Mouse (Mus musculus) kidney, adult 18-20 months (tissue): Measurements from ENCODE around the gene Ccdc116.
"Not testable (repeated sequence)": the region's sequence is repeated elsewhere in the genome, so short reads cannot be mapped to it uniquely, and the experiment has no call there.

Experiments
- DNase-seq: peaks from one replicate; pipeline ENCODE4 v3.0.0; 2021

Ccdc116 gene

DNA sequence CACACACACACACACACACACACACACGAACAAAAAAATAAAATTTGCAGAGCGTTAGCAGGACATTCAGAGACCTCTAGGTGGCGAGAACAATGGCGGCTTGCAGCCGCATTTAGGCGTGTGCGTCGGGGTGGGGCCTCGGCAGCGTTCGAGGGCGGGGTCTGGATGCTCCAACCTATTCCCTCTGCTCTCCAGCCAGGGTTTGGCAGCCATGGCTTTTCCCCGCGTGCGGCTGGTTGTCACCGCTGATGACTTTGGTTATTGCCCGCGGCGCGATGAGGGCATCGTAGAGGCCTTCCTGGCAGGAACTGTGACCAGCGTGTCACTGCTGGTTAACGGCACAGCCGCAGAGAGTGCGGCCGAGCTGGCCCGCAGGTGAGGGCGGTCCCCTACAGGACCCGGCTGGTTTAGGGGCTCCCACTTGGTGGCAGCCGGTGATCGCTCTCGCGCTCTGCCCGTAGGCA lies at the start of gene Ccdc116:
Ccdc116 (minus strand) TSS at position 458 of the 464 bp plus-strand sequence.
- peak; percentile 74 for DNase-seq

GRCm38 (mm10) chr16:17193823-17194222 lies 46.8 kb upstream of the Ccdc116 start:
- no peak for DNase-seq

- DNase-seq: no peak
Observed at GRCm38 (mm10) chr16:17185475-17185874, 38.4 kb upstream of the Ccdc116 start.

- DNase-seq: no peak
Observed at GRCm38 (mm10) chr16:17183003-17183402, 36.0 kb upstream of the Ccdc116 start.

DNA sequence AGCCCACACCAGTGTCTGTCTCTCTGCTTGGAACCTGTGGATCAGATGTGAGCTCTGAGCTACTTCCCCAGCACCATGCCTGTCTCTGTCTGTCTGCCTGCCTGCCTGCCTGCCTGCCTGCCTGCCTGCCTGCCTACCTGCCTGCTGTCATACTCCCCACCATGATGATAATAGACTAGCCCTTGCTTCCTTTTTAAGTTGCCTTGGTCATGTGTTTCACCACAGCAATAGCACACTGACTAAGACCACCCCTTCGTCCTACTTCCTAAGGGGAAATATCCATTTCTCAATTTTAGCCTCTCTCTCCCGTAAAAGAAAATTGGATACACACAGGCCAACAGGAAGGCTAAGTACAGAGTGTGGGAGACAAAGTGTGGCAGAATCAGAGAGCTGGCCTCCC lies 35.1 kb upstream of the Ccdc116 start:
- no peak for DNase-seq

DNA sequence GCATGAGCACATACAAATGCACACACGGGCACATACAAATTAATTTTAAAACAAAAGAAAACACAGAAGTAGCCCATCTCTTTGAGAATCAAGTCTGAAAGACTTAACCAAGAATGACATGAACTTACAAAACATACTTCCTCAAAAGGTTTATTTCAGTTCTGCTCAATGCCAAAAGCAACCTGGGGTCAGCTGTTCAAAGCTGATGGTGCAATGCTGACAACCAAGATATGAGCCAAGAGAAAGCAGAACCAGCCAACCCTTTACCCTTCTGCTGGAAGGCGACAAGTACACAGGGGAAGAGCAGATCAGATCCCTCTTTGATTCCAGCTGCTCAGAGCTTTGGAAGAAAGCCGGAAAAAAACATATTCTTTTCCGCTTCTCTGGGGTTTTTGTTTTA lies 34.4 kb upstream of the Ccdc116 start:
- no peak for DNase-seq

DNA sequence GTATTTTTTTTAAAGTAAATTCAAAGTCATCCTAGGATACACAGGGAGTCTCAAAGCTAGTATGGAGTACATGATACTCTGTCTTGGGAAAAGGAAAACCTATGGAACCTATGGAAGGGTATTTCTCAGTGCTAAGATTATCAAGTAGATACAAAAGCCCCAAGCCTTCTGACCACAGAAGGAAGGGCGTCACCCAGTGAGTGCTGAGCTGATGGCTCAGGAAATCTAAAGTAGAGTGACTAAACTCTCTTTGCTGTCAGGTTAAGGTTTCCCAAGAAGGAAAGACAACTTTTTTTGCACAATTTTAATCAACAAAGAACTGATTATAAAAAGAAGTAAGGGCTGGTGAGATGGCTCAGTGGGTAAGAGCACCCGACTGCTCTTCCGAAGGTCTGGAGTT lies 32.7 kb upstream of the Ccdc116 start:
- no peak for DNase-seq

DNA sequence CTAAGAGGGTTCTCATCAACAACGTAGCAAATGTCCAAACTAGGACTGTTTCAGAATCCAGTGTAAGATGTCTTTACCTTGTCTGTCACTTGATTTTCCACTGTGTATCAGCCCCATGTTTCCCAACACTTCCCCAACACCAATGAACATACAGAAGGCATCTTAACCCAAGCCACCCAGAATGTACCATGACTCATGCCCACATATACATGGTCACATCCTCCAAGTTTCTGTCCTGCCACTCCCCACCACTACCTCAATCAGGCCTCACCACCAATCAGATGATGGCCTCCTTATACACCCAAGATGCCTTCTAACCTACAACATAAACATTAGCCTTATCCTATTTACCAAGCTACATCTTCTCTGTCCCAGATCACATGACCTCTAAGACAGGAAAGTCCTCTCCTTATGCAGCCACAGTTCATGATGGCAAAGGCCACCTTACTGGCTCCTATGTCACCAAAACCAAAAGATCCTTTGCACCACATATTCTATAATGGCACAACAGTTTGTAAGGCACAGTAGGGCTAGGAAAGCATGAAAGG lies 30.7 kb upstream of the Ccdc116 start:
- DNase-seq: no peak

- DNase-seq: no peak
Observed at GRCm38 (mm10) chr16:17175765-17176164, 28.7 kb upstream of the Ccdc116 start.

DNA sequence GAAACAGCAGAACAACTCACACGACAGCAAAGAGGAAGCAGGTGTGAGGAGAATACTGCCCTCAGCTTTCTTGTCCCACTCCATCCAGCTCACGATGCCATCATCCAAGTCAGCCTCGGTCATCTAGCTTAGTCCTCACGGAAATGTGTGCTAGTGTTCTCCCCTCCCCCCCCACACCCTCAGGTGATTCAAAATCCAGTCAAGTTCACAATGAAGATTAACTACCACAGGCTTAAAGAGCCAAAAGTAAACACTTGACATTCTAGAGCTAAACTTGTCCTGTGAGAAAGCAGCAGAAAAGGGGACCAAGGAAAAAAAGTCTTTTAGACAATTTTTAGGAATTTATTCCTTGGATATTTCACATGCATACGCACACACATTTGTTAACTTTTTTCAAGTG lies 21.0 kb upstream of the Ccdc116 start:
- DNase-seq: no peak

DNA sequence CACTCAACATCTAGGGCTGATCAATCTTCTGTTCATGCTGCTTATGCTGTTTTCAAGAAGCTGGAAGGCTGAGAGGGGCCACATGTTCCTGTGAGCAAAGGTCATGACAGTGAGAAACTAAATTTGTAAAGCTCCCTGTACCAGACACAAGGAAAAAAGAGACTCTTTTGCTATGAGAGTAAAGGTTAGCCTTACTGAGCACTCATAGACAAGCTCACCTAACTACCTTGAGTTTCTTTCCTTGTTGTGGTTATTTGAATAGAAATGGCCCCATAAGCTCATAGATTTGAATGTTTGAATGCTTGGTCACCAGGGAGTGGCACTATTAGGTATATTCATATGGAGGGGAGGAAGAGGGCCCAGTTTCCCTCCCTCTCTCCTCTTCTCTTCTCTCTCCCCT lies 20.1 kb upstream of the Ccdc116 start:
- DNase-seq: no peak

DNA sequence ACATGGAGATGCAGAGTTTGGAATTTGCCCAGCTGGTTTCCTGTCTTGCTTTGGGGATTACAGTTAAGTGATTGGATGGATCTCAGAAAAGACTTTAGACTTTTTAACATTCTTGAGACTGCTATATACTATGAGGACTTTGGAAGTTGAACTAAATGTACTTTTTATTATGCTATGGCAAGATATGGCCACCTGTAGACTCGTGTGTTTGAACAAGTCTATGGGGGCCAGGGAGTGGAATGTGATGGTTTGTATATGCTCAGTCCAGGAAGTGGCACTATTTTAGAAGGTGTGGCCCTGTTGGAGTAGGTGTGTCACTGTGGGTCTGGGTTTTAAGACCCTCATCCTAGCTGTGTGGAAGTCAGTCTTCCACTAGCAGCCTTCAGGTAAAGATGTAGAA lies 18.4 kb upstream of the Ccdc116 start:
- not testable (repeated sequence) for DNase-seq

GRCm38 (mm10) chr16:17154346-17154745 lies 7.3 kb upstream of the Ccdc116 start:
- DNase-seq: no peak

DNA sequence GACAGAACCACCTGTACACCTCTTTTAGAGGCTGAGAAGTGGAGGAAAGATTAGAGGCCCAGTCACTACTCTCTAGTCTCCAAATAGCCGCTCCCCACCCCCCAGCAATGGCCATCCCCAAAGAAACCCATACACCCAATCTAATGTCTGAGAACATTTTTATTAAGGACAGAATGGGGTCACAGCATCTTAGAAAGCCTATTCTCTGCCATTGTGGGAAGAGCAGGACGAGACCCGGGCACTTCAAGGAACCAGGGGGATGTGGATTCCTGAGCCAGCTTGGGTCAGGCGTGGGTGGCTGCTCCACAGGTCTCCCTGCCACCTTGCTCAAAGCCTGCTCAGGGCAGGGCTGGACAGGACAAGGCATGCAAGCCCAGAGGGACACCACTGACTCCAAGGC lies 4.8 kb upstream of the Ccdc116 start:
- DNase-seq: no peak

GRCm38 (mm10) chr16:17150520-17151258 lies 3.7 kb upstream of the Ccdc116 start:
- peak; percentile 19 for DNase-seq

DNA sequence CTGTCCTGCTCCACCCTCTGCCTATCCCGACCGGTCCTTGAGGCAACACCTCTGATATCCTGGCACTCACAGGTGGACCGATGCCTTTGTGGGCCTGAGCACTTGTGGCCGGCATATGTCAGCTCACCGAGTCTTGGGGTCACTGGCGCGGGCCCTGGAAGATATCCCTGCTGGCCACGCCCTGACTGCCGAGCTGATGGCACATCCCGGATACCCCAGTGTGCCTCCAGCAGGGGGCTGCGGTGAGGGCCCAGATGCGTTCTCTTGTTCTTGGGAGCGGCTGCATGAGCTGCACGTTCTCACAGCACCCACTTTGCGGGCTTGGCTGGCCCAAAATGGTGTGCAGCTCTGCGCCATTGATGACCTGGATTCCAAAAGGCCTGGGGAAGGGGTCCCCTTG lies 1.1 kb upstream of the Ccdc116 start:
- no peak for DNase-seq

- DNase-seq: peak; percentile 21
Observed at GRCm38 (mm10) chr16:17147391-17147929, 431 bp upstream of the Ccdc116 start.

DNA sequence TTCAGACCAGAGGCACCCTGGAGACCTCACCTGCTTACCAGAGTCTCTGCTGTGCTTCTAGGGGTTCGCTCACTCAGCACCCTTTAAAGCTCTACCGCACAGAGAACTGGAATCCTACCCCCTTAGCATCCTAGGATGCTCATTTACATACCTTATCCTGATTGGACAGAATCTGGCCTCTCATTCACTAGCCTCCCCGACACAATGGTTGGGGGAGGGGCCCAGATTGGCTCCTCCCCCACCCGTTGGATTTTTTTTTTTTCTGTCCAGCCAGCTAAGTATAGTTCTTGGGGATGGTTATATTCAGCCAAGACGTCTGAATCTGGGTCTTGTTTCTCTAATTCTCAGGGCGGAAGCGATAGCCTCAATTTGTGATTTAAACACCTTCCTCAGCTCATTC lies 2.7 kb downstream of the Ccdc116 start, which contains the start of gene Ydjc:
Ydjc (plus strand) TSS at position 283 of the 400 bp plus-strand sequence.
- DNase-seq: no peak

DNA sequence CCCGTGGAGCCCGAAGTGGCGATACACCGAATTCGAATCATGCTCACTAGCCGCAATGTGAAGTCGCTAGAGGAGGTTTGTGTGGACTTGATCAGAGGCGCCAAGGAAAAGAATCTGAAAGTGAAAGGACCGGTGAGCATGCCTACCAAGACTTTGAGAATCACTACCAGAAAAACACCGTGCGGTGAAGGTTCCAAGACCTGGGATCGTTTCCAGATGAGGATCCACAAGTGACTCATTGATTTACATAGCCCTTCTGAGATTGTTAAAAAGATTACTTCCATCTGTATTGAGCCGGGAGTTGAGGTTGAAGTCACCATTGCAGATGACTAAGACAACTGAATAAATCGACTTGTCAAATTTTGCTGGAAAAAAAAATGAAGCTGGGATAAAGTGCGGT lies 9.7 kb downstream of the Ccdc116 start:
- DNase-seq: no peak

GRCm38 (mm10) chr16:17132906-17133200 lies 14.2 kb downstream of the Ccdc116 start:
- DNase-seq: no peak

DNA sequence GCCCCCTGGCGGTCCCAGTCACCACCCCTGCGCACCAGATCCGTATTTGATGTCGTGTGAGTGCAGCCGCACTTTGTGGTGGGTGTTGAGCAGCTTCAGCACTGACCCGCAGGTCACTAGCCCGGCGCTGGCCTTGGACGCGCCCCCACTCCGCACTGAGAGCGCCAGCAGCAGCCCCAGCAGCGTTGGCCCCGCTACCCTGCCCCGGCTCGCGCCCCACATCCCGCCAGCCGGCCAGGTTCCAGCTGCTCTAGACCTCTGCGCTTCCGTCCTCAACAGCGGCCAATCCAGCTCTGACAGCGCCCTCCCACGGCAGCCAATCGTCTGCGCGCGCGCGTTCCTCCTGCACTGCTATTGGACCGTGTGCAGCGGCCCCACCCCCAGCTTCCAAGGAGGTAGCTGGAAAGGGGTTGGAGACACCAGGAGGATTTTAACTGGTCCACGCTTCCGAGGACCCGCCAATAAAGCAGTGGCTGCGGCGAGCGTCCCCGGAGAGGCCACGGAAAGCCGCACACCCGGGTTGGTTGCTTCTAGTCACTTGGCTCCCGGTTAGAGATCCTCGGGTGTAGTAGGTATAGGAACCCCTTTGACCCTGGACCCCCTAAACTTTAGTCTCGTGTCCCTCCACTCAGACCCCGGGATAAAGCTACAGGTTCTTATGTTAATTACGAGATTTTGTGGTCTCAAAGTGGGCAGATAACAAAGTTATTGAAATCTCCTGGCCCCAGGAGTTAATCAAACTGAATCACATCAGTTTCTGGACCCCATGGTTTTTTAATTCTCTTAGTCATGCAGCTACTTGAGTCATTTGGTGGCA lies 14.7 kb downstream of the Ccdc116 start, which contains the start of gene Sdf2l1:
Sdf2l1 (minus strand) TSS at position 295 of the 817 bp plus-strand sequence.
- peak; percentile 98 for DNase-seq

DNA sequence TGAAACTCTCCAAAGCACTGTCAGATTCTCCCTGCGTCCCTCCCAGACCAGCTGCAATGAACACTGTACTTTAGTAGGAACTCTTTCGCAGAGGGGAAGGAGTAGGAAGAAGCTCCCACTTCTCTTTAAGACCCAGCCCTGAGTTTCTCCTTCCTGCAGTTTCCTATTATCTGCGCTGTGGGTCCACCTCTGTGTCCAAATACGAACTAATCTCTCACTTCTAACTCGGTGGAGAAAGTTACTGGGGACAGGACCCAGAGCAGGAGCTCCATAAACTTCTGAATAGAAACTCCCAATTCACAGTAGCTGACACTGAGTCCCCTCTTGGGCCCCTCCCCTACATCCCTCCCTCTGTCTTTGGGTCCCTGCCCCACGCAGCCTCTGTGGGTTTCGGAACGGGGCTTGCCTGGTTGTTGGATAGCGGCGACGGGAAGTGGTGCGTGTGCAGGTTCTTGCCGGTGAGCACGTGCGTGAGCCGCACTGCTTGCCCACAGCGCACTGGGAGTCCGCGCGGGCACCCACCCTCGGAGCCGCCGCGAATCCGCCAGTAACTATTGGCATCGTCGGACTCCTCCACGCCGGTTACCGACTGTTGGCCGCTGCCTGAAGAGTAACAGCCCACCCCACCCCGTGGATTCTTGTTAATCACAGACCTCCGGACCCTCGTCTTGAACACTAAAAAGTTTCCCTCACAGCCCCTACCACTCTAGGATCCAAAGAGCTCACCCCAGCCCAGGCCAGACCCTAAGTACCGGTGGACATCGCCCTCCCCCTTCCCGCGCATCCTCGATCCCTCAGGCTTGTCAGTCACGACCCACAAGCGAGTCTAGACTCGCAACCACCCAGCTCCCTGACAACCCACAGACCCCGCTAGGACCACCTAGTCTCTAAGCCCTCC lies 15.6 kb downstream of the Ccdc116 start:
- DNase-seq: no peak

- DNase-seq: peak; percentile 55
Observed at GRCm38 (mm10) chr16:17127292-17127691, 19.7 kb downstream of the Ccdc116 start.
